Mouse (Mus musculus) liver, embryonic 14.5 days (tissue): Measurements from ENCODE around the gene Trim2.

ENCODE experiments used
- CTCF ChIP-seq: IDR thresholded peaks from 2 replicates; pipeline ENCODE4 v1.5.1; 2016; ENCODE audit warnings: antibody characterized with exemption, low read depth, control low read depth
- EP300 ChIP-seq: IDR thresholded peaks from 2 replicates; pipeline ENCODE4 v1.6.1; 2016; ENCODE audit warnings: antibody characterized with exemption, low read depth

DNA sequence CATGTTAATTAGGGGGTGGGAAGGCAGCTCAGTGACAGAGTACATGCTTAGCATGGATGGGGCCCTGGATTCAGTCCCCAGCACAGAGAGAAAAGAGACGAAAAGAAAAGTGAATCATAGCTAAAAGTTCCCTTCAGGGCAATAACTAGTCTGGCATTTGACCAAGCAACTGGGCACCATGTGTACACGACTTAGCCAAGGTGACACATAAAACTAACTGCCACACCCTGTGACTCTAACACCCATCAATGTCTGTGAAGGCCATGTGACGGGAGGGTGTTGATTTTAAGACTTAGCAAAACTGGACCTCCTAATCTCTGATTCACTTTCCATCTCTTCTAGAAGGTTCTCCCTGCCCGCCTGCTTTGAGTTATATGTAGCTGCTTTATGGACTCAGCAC is 12.2 kb upstream of the Trim2 start:
- no peak for TF ChIP-seq CTCF
- TF ChIP-seq EP300, result no peak
